Mouse (Mus musculus) adrenal gland, postnatal 25 days (tissue): ENCODE measurements around the gene Mrc2. TPM values are rescaled to one million over a fixed set of nuclear protein-coding genes. Genes with fewer than 3 reads are reported as not detected.

Experiments
- DNase-seq: peaks from one replicate; pipeline ENCODE4 v3.0.0; 2021; ENCODE audit warnings: mixed read lengths
- total RNA-seq: library from RNA; stranded (reverse); gene quantifications from 2 replicates; pipeline ENCODE4 v1.2.3, GENCODE M21; 2021

Mrc2 gene
- total RNA-seq, 1 experiment from 2014 or later, result 21.3 TPM

DNA sequence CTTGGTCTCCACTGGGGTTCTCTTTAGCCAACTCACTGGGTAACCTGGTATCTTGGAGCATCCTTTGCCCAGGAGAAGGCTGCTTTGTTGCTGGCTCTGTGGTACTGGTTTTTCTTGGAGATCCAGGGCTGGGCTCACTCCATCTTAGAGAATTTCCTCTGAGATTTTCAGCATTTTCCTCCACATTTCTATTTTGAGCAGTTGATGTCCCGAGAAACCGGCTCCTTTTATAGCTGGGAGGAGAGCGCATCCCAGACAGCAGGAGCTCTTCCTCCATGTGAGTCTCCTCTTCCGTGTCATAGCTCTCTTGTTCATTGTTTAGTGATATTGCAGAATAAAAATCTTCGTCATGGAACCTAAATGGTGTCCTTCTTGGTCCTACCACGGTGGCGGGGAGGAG lies 97.8 kb downstream of the Mrc2 start:
- no peak for DNase-seq

Other genes with a start within 250 kb of the Mrc2 start
- 1.1 TPM in 1 of 2 replicates, not detected in the other for gene Efcab3, start 229.1 kb upstream of the Mrc2 start, total RNA-seq
- 22.6 and 23.8 TPM in 2 replicates for gene Mettl2, start 166.2 kb upstream of the Mrc2 start, total RNA-seq
- not detected in 2 replicates for gene Gm10842, start 145.8 kb upstream of the Mrc2 start, total RNA-seq
- 52.7 and 54.9 TPM in 2 replicates for gene Tlk2, start 113.8 kb upstream of the Mrc2 start, total RNA-seq
- not detected in 2 replicates for gene March10, start 164.1 kb downstream of the Mrc2 start, total RNA-seq